Mouse (Mus musculus): ENCODE measurements around the gene C1qtnf6. TPM values are rescaled to one million over a fixed set of nuclear protein-coding genes. Genes with fewer than 3 reads are reported as not detected.
A peak's percentile ranks its signal among the peaks of the same experiment; 100 is the strongest.

The C1qtnf6 gene
- 1 to 10 TPM; 7.8 to 7.9 TPM for total RNA-seq (2021)
- long read RNA-seq, experiment 1, transcript C1qtnf6-201 (3 exons, 2,402 nt), result major isoform, 5 of 8 reads
- long read RNA-seq, experiment 1, partial matches to known transcripts, result 0 of 8 reads
- long read RNA-seq, experiment 1, other reads (novel, unspliced or antisense), result 2 of 8 reads
- long read RNA-seq, experiment 2, partial matches to known transcripts, result 0 of 1 reads
- long read RNA-seq, experiment 2, other reads (novel, unspliced or antisense), result 0 of 1 reads

- DNase-seq, result peak; percentile 83 to 90
Observed at GRCm38 (mm10) chr15:78530671-78531450, at the start of gene C1qtnf6. C1qtnf6 (minus strand) TSS chr15:78531416.

DNA sequence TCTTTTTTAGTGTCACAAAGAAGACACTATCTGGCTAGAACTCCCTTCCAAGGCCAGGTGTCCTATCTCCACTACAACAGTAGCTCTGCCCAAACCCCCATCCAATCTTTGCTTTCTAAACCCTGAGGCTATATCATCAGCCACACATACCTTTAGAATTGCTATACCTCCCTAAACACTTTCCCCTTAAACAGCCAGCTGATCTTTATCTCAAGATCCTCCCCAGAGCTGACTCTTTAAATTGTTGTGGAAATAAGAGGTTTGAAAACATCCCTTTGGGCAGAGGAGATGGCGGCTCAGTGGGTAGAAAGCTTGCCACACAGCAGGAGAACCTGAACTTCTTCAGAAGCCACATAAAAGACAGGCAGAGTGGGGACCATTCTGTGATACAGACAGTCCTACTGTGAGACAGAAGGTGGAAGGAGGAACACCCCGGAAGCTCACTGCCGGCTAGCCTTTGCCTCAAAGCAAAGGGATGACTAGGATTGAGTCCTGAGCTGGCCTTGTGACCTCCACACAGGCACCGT, 45.1 kb upstream of the C1qtnf6 start:
- no peak for DNase-seq

DNA sequence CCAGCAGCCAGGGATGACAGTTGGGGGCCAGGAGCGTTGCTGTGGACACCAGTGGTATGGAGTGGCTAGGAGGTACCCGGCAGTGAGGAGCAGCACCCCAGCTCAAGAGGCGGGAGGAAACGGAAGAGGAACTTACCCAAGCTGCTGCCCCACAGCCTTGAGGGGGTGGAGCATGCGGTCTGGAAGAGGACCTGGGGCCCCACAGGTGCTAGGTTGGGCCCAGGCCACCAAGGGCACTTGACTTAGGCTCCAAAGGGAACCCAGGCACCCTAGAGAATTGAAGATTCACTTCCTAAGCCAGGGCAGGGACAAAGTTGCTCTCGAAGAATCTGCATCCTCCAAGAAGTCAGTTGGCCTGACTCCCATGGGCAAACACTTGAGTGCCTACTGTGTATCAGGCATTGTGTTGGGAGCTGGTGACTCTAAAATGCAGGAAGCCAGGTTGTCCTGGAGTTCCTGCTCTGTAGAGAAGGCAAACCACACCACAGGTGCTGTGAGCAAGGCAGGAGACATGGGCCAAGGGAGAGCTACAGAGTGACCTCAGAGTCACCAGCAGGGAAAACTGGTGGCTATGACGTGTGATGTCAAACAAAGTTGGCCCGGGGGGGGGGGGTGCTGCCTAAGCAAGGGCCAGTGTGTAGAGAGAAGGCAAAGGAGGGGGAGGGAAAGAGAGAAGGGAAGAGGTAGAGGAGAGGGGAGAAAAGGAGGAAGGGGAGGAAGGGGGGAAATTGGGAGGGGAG, 41.6 kb upstream of the C1qtnf6 start, which contains the start of gene Rac2:
Rac2 (minus strand) TSS at position 126 of the 740 bp plus-strand sequence.
- DNase-seq, result peak in 1 of 2 experiments; percentile 67

DNA sequence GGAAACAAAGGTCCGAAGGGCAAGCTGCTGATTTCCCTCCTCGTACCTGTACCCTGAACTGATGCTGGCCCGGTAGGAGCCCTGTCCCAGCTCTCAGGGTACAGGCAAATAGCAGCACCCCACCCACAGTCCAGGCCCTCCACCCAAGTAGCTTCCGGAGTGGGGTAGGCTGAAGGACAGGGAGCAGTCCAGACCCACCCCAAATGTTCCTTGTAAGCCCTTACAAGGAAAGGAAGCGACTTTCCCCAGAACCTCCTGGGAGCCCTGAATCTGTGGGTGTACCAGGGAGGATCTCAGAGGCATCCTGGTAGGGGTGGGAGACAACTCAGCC, 41.0 kb upstream of the C1qtnf6 start:
- DNase-seq, result no peak

GRCm38 (mm10) chr15:78571554-78572269, 40.5 kb upstream of the C1qtnf6 start:
- DNase-seq, result peak; percentile 31 to 59

- DNase-seq, result no peak
Observed at GRCm38 (mm10) chr15:78570170-78570569, 39.0 kb upstream of the C1qtnf6 start.

- DNase-seq, result no peak
Observed at GRCm38 (mm10) chr15:78567608-78568120, 36.4 kb upstream of the C1qtnf6 start.

GRCm38 (mm10) chr15:78564764-78565435, 33.7 kb upstream of the C1qtnf6 start:
- no peak for DNase-seq

GRCm38 (mm10) chr15:78563937-78564336, 32.7 kb upstream of the C1qtnf6 start:
- DNase-seq, result peak in 1 of 2 experiments; percentile 36

GRCm38 (mm10) chr15:78563344-78563743, 32.1 kb upstream of the C1qtnf6 start:
- no peak for DNase-seq

DNA sequence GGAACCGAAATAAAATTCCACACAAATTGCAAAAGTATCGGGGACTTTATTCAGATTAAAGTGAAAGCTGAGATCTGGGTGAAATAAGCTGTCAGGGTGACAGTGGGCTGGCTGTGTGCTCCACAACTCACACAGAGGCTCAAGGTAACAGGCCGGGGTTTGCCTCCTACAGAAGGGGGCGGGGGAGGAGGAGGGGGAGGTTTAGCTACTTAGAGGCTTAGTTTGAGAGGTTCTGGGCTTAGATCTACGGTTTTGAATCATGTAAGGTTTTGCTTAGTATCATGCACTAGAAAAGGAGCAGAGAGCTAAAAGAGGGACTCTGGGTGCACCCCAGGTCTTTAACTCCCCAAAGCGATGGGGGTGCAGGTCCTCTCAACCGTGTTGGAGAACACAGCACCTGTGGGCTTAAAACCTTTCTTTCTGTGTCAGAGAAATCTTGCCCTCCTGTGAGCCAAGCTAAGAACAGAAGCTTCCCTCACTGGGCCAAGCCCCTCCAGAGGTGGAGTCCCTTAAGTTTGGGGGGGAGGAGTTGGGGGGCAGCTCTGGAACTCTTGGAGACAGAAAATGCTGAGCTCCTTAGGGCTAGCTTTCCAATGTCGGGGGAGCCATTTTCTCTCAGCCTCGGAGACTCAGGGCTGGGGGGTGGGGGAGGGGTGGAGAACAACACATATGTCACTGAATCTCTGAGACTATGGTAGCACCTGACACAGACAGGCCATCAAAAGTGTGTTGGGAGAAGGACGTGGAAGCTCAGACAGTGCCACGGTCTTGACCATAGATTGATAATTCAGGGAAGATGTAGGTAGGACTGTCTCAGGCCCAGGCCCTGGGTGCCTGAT, 28.1 kb upstream of the C1qtnf6 start:
- DNase-seq, result no peak

- DNase-seq, result no peak
Observed at GRCm38 (mm10) chr15:78557693-78558535, 26.7 kb upstream of the C1qtnf6 start.

- DNase-seq, result peak; percentile 17 to 19
Observed at GRCm38 (mm10) chr15:78554545-78555313, 23.5 kb upstream of the C1qtnf6 start.

DNA sequence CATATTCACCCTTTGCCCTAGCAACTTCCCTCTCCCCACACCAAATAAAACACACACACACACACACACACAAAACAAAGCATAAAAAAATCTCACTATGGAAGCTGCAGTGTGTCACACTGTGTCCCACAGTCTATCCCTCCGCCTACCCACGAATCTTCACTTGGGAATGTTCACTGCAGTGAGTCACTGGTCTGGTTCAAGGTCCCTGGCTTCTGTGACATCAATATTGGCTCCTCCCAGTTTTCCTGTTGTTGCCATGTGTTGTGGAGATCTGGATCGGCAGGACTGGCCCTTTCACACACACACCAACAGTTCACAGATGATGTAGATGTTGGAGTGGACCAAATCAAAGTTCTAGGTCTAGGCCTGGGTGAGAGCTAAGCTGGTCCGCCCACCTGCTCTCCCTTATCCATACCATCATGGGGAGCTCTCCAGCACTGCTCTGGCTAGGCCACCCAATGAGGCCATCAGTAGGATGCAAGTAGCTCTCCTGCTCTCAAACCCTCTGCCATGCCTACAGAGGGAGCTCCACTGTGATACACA, 18.0 kb upstream of the C1qtnf6 start:
- DNase-seq, result no peak

- no peak for DNase-seq
Observed at GRCm38 (mm10) chr15:78548711-78549110, 17.5 kb upstream of the C1qtnf6 start.

- DNase-seq, result no peak
Observed at GRCm38 (mm10) chr15:78548336-78548665, 17.1 kb upstream of the C1qtnf6 start.

GRCm38 (mm10) chr15:78547415-78548335, 16.5 kb upstream of the C1qtnf6 start:
- peak; percentile 46 to 58 for DNase-seq
